Mouse (Mus musculus): ENCODE measurements around the gene Armc2. TPM values are rescaled to one million over a fixed set of nuclear protein-coding genes. Genes with fewer than 3 reads are reported as not detected.

Armc2 gene
- polyA plus RNA-seq, 1 experiment from 2014 or later = 0.20 TPM

DNA sequence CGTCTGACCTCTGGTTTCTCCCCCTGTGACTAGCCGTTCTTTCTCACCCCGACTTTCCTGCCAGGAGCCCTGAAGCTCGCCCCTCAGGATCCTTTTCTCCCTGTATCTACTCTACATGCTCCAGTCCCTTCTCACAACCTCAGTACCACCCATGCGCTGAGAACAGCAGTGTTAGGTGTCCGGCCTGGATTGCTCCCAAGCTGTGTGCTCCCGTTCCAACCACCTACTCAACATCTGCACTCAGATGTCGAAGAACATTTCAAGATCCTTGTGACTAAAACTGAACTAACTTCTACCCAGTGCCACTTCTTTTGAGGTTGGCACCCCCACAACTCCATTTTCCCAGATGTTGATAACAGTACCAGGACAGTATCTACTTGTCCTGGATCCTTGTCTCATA, 30.4 kb upstream of the Armc2 start:
- 77% methylated on average over 8 of the region's 8 CpGs for WGBS (ENCODE audit: insufficient replicate concordance)
- no peak overlapping the region for H3K4me3 ChIP-seq (ENCODE audit: low read depth, low read length)
- no peaks in the 10 kb centered on the region for H3K36me3 ChIP-seq (ENCODE audit: control insufficient read depth, insufficient read depth)
- no peak overlapping the region for H3K4me2 ChIP-seq (ENCODE audit: low read depth, low read length)
- no peaks in the 10 kb centered on the region for H3K27me3 ChIP-seq (ENCODE audit: control insufficient read depth, insufficient read depth, low read depth, low read length)
- H3K27ac ChIP-seq (ENCODE audit: low read length) = no peak overlapping the region
- no peak overlapping the region for H3K9ac ChIP-seq (ENCODE audit: low read depth, low read length)
- H3K9me3 ChIP-seq (replicated peaks; ENCODE audit: control insufficient read depth, low read length) = no peaks in the 10 kb centered on the region
- peaks cover 6% of the 10 kb centered on the region for H3K4me1 ChIP-seq (ENCODE audit: control insufficient read depth, low read depth, low read length)
- no peak for ATAC-seq (ENCODE audit: low read depth)

DNA sequence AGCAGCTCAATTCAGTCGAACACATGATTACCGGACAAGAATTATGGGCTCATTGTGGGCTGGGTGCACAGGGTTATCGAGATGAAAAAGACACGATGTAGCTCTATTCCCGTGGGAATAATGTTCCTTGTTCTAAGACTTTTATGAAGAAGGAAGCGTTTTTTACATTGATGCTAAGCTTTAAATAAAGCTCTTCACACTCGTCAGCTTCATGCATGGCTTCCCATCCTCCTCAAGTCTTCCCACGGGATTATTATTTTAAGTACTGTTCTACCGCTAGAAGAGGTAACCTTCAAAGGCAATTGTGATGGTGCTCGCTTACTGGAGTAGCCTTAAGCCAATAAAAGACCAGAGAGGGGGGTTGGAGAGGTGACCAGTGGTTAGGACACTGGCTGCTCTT, 26.3 kb upstream of the Armc2 start:
- no peak for ATAC-seq (ENCODE audit: low read depth)
- Histone ChIP-seq H3K36me3 (ENCODE audit: control insufficient read depth, insufficient read depth) (no peaks in the 10 kb centered on the region), H3K27ac (ENCODE audit: low read length) (no peak overlapping the region), H3K4me2 (ENCODE audit: low read depth, low read length) (no peak overlapping the region), H3K9me3 (replicated peaks; ENCODE audit: control insufficient read depth, low read length) (no peaks in the 10 kb centered on the region), H3K27me3 (ENCODE audit: control insufficient read depth, insufficient read depth, low read depth, low read length) (no peaks in the 10 kb centered on the region), H3K4me1 (ENCODE audit: control insufficient read depth, low read depth, low read length) (no peaks in the 10 kb centered on the region), H3K9ac (ENCODE audit: low read depth, low read length) (no peak overlapping the region), H3K4me3 (ENCODE audit: low read depth, low read length) (no peak overlapping the region)
- 70% methylated on average over 10 of the region's 10 CpGs for WGBS (ENCODE audit: insufficient replicate concordance)

- Histone ChIP-seq H3K9ac (ENCODE audit: low read depth, low read length) (no peak overlapping the region), H3K4me3 (ENCODE audit: low read depth, low read length) (no peak overlapping the region), H3K36me3 (ENCODE audit: control insufficient read depth, insufficient read depth) (no peaks in the 10 kb centered on the region), H3K27ac (ENCODE audit: low read length) (no peak overlapping the region), H3K27me3 (ENCODE audit: control insufficient read depth, insufficient read depth, low read depth, low read length) (no peaks in the 10 kb centered on the region), H3K9me3 (replicated peaks; ENCODE audit: control insufficient read depth, low read length) (no peaks in the 10 kb centered on the region), H3K4me2 (ENCODE audit: low read depth, low read length) (no peak overlapping the region), H3K4me1 (ENCODE audit: control insufficient read depth, low read depth, low read length) (no peaks in the 10 kb centered on the region)
- WGBS (ENCODE audit: insufficient replicate concordance) = 74% methylated on average over 3 of the region's 3 CpGs
- no peak for ATAC-seq (ENCODE audit: low read depth)
Observed at GRCm38 (mm10) chr10:42043307-42043706, 25.1 kb upstream of the Armc2 start.

DNA sequence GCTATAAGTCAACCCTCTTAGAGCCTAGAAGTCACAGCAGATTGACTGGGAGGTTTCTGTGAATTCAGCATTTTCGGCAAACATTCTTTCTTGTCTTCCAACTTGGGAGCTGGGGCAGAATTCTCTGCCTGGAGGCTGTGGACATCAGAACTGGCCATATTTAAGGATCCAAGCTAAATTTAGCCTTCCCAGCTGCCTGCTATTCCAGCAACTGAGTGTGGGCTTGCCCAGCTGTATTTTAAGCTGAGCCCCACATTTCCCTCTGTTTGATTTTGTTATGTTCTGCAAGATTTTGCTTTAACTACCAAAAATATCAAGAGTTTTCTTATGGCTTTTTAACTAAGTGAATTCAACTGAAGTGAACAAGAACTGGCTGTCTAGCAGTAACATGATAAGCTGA, 24.6 kb upstream of the Armc2 start:
- Histone ChIP-seq H3K27me3 (ENCODE audit: control insufficient read depth, insufficient read depth, low read depth, low read length) (no peaks in the 10 kb centered on the region), H3K27ac (ENCODE audit: low read length) (no peak overlapping the region), H3K9ac (ENCODE audit: low read depth, low read length) (no peak overlapping the region), H3K4me2 (ENCODE audit: low read depth, low read length) (no peak overlapping the region), H3K4me1 (ENCODE audit: control insufficient read depth, low read depth, low read length) (no peaks in the 10 kb centered on the region), H3K4me3 (ENCODE audit: low read depth, low read length) (no peak overlapping the region), H3K9me3 (replicated peaks; ENCODE audit: control insufficient read depth, low read length) (no peaks in the 10 kb centered on the region), H3K36me3 (ENCODE audit: control insufficient read depth, insufficient read depth) (no peaks in the 10 kb centered on the region)
- no peak for ATAC-seq (ENCODE audit: low read depth)
- 71% methylated on average over 1 of the region's 1 CpGs for WGBS (ENCODE audit: insufficient replicate concordance)

DNA sequence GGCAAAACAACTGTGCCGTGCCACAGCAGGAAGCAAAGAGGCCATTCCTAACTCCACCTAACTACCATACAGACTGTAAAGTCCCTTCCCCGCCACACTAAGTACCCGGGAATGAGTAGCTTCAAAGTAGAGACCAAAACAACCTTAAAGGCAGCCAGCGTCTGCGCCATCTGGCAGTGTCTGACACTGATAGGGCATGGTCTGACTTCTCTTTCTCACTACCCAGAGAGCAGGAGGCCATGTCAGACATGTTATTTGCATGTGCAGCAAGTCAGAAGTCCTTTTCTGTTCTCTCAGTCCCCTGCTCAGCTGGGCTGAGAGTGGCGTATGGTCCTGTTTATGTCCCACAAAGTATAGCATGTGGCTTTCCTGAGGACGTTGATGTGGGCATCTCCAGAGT, 23.8 kb upstream of the Armc2 start:
- Histone ChIP-seq H3K9ac (ENCODE audit: low read depth, low read length) (no peak overlapping the region), H3K9me3 (replicated peaks; ENCODE audit: control insufficient read depth, low read length) (no peaks in the 10 kb centered on the region)
- WGBS (ENCODE audit: insufficient replicate concordance) = 42% methylated on average over 7 of the region's 7 CpGs

GRCm38 (mm10) chr10:42038571-42038970, 20.3 kb upstream of the Armc2 start:
- no peak overlapping the region for H3K27ac ChIP-seq (ENCODE audit: low read length)
- no peaks in the 10 kb centered on the region for H3K36me3 ChIP-seq (ENCODE audit: control insufficient read depth, insufficient read depth)
- H3K9ac ChIP-seq (ENCODE audit: low read depth, low read length) = no peak overlapping the region
- no peak overlapping the region for H3K4me2 ChIP-seq (ENCODE audit: low read depth, low read length)
- WGBS (ENCODE audit: insufficient replicate concordance) = 64% methylated on average over 10 of the region's 10 CpGs
- ATAC-seq (ENCODE audit: low read depth) = no peak
- no peak overlapping the region for H3K4me3 ChIP-seq (ENCODE audit: low read depth, low read length)
- H3K4me1 ChIP-seq (ENCODE audit: control insufficient read depth, low read depth, low read length) = no peaks in the 10 kb centered on the region
- no peaks in the 10 kb centered on the region for H3K9me3 ChIP-seq (replicated peaks; ENCODE audit: control insufficient read depth, low read length)
- no peaks in the 10 kb centered on the region for H3K27me3 ChIP-seq (ENCODE audit: control insufficient read depth, insufficient read depth, low read depth, low read length)

More for the DNA sequence above, 23.8 kb upstream of the Armc2 start:
- Histone ChIP-seq H3K4me3 (ENCODE audit: low read depth, low read length) (no peak overlapping the region), H3K4me1 (ENCODE audit: control insufficient read depth, low read depth, low read length) (no peaks in the 10 kb centered on the region), H3K4me2 (ENCODE audit: low read depth, low read length) (no peak overlapping the region), H3K36me3 (ENCODE audit: control insufficient read depth, insufficient read depth) (no peaks in the 10 kb centered on the region), H3K27me3 (ENCODE audit: control insufficient read depth, insufficient read depth, low read depth, low read length) (no peaks in the 10 kb centered on the region), H3K27ac (ENCODE audit: low read length) (no peak overlapping the region)
- no peak for ATAC-seq (ENCODE audit: low read depth)

DNA sequence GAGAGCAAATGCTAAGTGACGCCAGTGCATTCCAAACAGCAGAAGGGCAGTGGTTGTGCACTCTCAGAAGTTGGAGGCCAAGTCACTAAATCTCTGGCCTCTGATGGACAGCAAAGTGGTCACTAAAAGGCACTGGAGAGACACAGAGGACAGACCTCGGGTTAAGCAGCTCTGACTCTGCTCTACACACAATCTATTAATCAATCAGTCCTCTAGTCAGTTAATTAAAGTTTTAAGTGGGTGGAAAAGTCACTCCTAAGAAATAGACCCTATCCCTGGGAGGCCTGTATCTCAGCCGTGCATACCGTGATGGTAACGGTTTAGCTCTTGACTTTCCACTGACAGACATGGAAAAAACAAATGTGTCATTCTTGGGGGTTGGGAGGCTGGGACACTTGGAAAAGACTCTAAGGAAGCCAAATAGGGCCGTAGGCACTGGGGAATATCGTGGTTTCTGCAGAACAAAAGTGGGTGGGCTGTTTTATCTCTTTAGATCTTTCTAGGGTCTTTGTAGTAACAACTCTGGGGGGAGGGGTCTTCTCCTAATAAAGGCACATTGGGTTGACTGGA, 19.1 kb upstream of the Armc2 start:
- Histone ChIP-seq H3K4me3 (ENCODE audit: low read depth, low read length) (no peak overlapping the region), H3K4me2 (ENCODE audit: low read depth, low read length) (no peak overlapping the region), H3K27ac (ENCODE audit: low read length) (no peak overlapping the region), H3K4me1 (ENCODE audit: control insufficient read depth, low read depth, low read length) (no peaks in the 10 kb centered on the region), H3K9ac (ENCODE audit: low read depth, low read length) (no peak overlapping the region), H3K36me3 (ENCODE audit: control insufficient read depth, insufficient read depth) (no peaks in the 10 kb centered on the region), H3K27me3 (ENCODE audit: control insufficient read depth, insufficient read depth, low read depth, low read length) (no peaks in the 10 kb centered on the region), H3K9me3 (replicated peaks; ENCODE audit: control insufficient read depth, low read length) (no peaks in the 10 kb centered on the region)
- 56% methylated on average over 7 of the region's 7 CpGs for WGBS (ENCODE audit: insufficient replicate concordance)
- ATAC-seq (ENCODE audit: low read depth) = no peak

- WGBS (ENCODE audit: insufficient replicate concordance) = 48% methylated on average over 4 of the region's 4 CpGs
- H3K4me1 ChIP-seq (ENCODE audit: control insufficient read depth, low read depth, low read length) = no peaks in the 10 kb centered on the region
Observed at GRCm38 (mm10) chr10:42036846-42037245, 18.6 kb upstream of the Armc2 start.

GRCm38 (mm10) chr10:42033571-42033970, 15.3 kb upstream of the Armc2 start:
- no peak for ATAC-seq (ENCODE audit: low read depth)
- Histone ChIP-seq H3K27ac (ENCODE audit: low read length) (no peak overlapping the region), H3K4me2 (ENCODE audit: low read depth, low read length) (no peak overlapping the region), H3K4me3 (ENCODE audit: low read depth, low read length) (no peak overlapping the region), H3K36me3 (ENCODE audit: control insufficient read depth, insufficient read depth) (no peaks in the 10 kb centered on the region), H3K4me1 (ENCODE audit: control insufficient read depth, low read depth, low read length) (peaks cover 8% of the 10 kb centered on the region), H3K9ac (ENCODE audit: low read depth, low read length) (no peak overlapping the region), H3K9me3 (replicated peaks; ENCODE audit: control insufficient read depth, low read length) (no peaks in the 10 kb centered on the region), H3K27me3 (ENCODE audit: control insufficient read depth, insufficient read depth, low read depth, low read length) (no peaks in the 10 kb centered on the region)
- WGBS (ENCODE audit: insufficient replicate concordance) = 76% methylated on average over 3 of the region's 3 CpGs

More at GRCm38 (mm10) chr10:42036846-42037245, 18.6 kb upstream of the Armc2 start:
- Histone ChIP-seq H3K4me3 (ENCODE audit: low read depth, low read length) (no peak overlapping the region), H3K9ac (ENCODE audit: low read depth, low read length) (no peak overlapping the region), H3K4me2 (ENCODE audit: low read depth, low read length) (no peak overlapping the region), H3K27me3 (ENCODE audit: control insufficient read depth, insufficient read depth, low read depth, low read length) (no peaks in the 10 kb centered on the region), H3K9me3 (replicated peaks; ENCODE audit: control insufficient read depth, low read length) (no peaks in the 10 kb centered on the region), H3K36me3 (ENCODE audit: control insufficient read depth, insufficient read depth) (no peaks in the 10 kb centered on the region), H3K27ac (ENCODE audit: low read length) (no peak overlapping the region)
- no peak for ATAC-seq (ENCODE audit: low read depth)

Measured in liver, embryonic 16.5 days (tissue).